Mouse (Mus musculus) c-Kit-positive CD71-negative TER-119-negative erythroid progenitor cells, embryonic 14.5 days (primary cell): ENCODE measurements around the gene Tirap.
"Not testable (repeated sequence)": the region's sequence is repeated elsewhere in the genome, so short reads cannot be mapped to it uniquely, and the experiment has no call there.

Experiments used
- DNase-seq: peaks from one replicate; pipeline ENCODE4 v3.0.0-alpha.2; 2013; ENCODE audit warnings: low read depth

Gene Tirap

GRCm38 (mm10) chr9:35147261-35147660, 52.8 kb downstream of the Tirap start:
- DNase-seq, result not testable (repeated sequence)

GRCm38 (mm10) chr9:35145829-35146228, 54.3 kb downstream of the Tirap start:
- no peak for DNase-seq

- no peak for DNase-seq
These were observed 55.0 kb downstream of the Tirap start for GRCm38 (mm10) chr9:35145118-35145517.

GRCm38 (mm10) chr9:35142221-35142620, 57.9 kb downstream of the Tirap start:
- no peak for DNase-seq

GRCm38 (mm10) chr9:35139231-35139744, 60.8 kb downstream of the Tirap start:
- no peak for DNase-seq

GRCm38 (mm10) chr9:35138029-35138428, 62.1 kb downstream of the Tirap start:
- DNase-seq, result no peak

- DNase-seq, result no peak
These were observed 64.5 kb downstream of the Tirap start for GRCm38 (mm10) chr9:35135575-35135974.
